Mouse (Mus musculus) cerebellum, adult 9-11 months (tissue): Measurements from ENCODE around the gene Jup.
"Not testable (repeated sequence)": the region's sequence is repeated elsewhere in the genome, so short reads cannot be mapped to it uniquely, and the experiment has no call there.

Experiments used
- DNase-seq: peaks from one replicate; pipeline ENCODE4 v3.0.0; 2022

Jup gene

GRCm38 (mm10) chr11:100355972-100356818, 41.4 kb downstream of the Jup start, which contains the start of gene Hap1:
TSS of gene Hap1 (minus strand) at chr11:100356128.
- DNase-seq, result peak; percentile 83

DNA sequence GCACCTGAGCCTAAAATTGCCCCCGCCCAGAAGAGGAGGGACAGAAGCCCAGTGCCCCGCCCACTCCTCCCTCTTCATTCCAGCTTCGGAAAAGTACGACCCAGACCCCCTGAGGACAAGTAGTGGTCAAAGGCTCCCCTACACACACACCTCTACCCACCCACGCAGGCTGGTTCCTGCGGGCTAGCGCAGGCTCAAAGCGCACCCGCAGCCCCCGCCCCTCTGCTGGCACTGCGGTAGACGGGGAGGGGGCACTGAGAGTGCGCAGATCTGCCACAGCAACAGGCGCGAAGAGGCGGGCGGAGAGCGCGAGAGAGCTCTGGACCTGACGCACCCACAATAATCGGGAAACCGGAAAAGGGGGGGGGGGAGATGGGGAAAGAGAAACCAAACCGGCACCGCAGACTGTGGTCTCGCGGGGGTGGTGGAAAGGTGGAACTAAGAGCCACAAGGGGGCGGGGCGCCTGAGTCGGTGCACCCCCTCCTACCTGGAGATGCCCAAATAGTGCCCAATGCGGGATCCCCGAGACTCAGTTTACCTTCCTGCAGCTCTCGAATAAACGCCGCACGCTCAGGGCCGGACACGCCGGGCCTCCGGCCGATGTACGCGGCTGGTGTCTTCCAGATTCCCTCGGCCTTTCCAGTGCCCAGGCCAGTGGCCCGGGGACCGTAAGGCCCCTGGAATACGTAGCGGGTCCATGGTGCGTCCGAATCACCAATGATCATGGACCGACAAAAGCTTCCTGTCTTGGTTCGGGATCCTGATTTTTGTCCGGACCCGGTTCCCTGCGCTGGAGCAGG, 42.2 kb downstream of the Jup start:
- peak; percentile 77 for DNase-seq

DNA sequence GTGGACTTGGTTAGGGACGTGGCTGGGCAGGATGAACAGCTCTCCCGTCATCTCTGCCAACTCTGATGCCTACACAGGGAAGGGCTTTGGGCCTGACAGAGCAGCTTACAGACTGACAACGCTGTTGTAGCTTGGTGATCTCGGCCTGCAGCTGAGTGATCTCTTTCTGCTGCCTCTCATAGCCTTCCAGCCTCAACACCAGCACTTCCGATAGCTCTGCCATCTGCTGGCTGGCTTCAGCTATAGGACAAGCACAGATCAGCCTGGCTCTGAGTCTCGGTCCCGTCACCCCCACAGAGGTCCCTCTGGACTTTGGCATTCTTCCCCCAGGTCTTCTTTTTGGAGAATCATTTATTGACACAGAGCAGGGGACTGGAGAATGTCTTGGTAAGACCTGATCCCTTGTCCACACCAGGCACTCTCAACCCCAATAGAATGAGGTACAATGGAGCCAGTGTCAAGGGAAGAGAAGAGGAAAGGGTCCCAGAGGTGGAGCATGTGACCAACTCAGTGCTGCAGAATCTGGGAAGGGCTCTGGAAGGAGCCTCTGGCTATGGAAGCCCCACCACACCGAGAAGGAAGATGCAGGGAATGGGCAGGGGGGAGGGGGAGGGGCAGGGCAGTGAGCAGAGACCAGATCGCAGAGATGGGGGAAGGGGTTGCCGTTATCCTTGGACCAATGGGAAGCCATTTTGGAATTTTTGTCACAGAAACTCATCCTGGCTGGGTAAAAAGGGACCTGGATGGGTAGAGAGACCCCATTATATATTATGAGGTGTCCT, 45.3 kb downstream of the Jup start:
- peak; percentile 49 for DNase-seq

GRCm38 (mm10) chr11:100344269-100344668, 53.3 kb downstream of the Jup start:
- no peak for DNase-seq

GRCm38 (mm10) chr11:100335731-100336130, 61.8 kb downstream of the Jup start:
- no peak for DNase-seq

DNA sequence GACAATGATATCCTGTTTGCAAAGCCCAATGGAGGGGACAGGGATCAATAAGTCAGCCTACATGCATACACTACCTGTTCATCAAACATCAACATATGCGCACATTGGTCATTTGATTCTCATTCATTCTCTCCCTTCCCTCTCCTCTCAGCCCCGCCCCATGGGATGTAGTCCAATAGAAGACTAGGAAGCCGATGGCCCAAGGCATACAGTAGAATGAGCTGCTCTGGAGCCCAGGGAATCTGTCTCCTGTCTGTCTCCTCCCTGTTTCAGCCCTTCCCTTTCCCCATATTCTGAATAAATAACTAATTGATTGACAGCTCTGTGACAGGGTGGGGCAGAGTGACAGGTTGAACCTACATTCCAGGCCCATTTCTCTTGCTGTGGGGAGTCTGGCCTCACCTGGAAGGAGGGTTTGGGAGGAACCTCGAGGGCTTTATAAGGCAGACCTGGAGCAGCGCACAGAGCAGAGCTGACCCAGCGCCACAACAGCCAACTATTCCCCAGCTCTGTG, 63.6 kb downstream of the Jup start, which contains the start of gene Gast:
Gene Gast, plus strand, starts transcription at position 464 of the 514 bp plus-strand sequence.
- DNase-seq, result no peak

DNA sequence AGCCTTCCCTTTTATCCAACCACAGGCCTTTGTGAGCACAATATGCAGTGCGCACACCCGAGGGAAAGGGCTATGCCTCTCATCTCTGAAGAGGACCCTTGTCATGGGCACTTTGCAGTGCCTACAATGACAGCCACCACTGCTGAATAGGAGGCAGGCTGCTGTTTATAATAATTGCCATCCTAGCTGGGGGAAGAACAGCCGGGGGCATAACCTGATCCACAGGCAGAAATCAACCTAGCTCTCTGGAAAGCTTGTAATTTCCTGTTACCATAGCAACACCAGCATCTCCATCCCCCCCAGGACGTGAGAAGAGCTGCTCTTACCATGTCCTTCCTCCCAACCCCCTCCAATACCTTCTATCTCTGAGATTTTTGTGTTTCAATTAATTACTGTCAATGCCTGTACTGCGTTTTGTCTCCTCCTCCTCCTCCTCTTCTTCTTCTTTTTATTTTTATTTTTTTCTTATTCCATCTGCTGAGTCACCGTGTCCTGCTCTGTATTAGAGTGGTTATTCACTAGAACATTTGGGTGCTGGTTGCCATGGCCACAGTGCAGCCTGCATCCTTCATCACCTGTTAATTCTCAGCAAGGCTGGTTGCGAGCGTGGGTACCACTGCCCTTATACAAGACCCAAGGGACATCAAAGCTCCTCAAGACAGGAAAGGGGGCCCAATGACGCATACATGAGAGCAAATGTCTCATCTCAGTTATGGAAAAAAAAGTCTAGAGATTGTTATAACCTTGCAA, 64.6 kb downstream of the Jup start:
- no peak for DNase-seq

GRCm38 (mm10) chr11:100330816-100331375, 66.7 kb downstream of the Jup start:
- not testable (repeated sequence) for DNase-seq

DNA sequence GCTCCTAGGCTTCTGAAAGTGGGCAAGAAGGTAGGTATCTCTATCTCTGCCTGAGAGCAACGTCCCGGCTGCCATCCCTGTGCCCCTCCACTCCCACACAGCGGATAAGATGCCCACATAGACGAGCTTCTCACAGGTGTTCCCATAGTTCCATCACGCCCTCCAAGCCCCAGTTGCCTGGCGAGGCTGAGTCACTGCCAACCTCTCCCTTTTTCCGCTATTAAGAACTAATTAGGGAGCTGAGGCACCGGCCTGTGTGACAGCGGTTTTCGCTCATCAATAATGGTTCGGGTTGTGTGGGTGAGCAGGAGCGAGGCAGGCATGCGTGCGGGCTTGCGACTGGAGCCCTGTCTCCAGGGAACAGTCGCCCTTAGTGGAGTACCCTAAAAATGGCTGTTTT, 67.3 kb downstream of the Jup start:
- DNase-seq, result no peak

GRCm38 (mm10) chr11:100327761-100328160, 69.8 kb downstream of the Jup start:
- DNase-seq, result no peak

DNA sequence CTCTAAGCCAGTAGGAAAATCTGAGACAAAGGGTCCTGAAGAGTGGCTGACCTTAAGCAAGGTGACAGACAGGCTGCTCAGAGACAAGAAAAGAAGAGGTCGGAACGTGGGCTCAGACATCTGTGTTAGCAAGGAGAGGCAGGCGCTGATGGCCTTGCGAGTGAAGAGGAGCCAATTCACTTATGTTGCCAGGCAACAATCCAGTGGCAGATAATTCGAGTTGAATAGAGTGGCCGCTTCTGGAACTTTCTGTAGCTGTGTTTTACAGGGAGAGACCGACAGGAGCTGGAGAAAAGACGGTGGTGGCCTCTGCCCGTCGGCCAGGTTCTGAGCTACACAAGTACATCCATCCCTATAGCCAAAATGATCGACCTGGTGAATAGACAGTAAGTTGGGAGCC, 70.2 kb downstream of the Jup start:
- DNase-seq, result no peak

- DNase-seq, result no peak
These were observed 72.4 kb downstream of the Jup start for GRCm38 (mm10) chr11:100325062-100325629.

DNA sequence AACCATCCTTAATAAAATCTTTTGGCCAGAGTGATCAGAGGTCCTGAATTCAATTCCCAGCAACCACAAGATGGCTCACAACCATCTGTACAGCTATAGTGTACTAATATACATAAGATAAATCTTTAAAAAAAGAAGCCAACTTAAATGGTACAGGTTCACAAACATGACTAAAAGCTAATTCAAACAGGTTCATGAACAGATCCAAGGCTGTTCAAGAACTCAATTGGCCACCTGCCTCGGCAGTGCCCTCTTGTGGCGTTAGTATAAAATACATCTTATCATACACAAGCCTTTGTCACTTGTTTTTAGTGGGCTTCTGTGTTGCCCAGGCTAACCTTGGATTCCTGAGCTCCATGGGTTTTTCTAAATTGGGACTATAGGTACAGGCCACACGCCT, 74.0 kb downstream of the Jup start:
- peak; percentile 50 for DNase-seq

GRCm38 (mm10) chr11:100322591-100323258, 74.8 kb downstream of the Jup start:
- no peak for DNase-seq

DNA sequence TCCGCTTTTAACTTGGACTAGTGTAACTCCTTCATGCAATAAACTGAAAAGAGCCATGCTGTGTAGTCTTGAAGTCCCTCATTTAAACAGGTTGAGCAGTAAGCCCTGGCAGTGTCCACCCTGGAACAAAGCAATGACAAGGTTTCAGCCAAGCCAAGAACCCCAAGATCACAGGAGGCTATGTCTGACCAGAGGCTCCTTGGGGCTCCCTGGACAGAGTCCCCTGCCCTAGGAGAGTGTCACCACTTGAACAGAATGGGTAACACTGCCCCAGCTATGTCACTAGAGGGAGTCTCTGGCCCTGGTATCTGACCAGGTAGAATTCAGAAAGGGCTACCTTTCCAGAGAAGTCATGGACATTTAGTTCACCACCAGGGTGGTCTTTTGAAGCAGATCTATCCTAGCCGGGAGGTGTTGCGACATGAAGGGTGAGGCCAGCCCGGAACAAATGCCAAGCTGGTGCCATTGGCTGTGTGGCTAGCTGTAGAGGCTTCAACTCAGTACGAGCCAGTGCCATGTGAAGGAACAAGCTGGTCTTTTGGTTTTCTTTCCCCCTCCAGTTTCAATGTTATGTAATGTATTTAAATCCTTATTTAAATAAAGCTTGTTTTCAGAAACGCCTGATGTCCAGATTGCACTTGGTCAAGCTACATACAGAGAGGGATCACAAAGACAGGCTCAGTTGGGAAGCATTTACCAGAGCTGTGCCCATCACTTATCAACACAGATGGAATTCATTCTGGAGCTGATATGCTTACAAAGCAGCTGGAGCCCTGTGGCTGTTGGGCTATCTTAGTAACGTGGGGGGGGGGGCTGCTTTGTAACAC, 75.9 kb downstream of the Jup start:
- DNase-seq, result peak; percentile 56

- not testable (repeated sequence) for DNase-seq
These were observed 76.7 kb downstream of the Jup start for GRCm38 (mm10) chr11:100320701-100321410.

GRCm38 (mm10) chr11:100320172-100320630, 77.4 kb downstream of the Jup start:
- peak; percentile 97 for DNase-seq

- peak; percentile 100 for DNase-seq
These were observed 77.9 kb downstream of the Jup start, which contains the start of gene Eif1 for GRCm38 (mm10) chr11:100319492-100320171. TSS of gene Eif1 (plus strand) at chr11:100319885.
